Mouse (Mus musculus) embryonic fibroblast, embryonic 13.5 days (primary cell): ENCODE measurements around the gene Tfpt.

Experiments
- CTCF ChIP-seq: IDR thresholded peaks from 2 replicates; pipeline ENCODE4 v1.5.1; 2011; ENCODE audit warnings: mild to moderate bottlenecking, control low read depth, low read length, moderate library complexity, borderline replicate concordance; ENCODE audit not compliant: insufficient read depth
- POLR2A ChIP-seq: IDR thresholded peaks from 2 replicates; pipeline ENCODE4 v1.6.1; 2011; ENCODE audit warnings: low read depth, mild to moderate bottlenecking, control low read depth, low read length, moderate library complexity

- TF ChIP-seq POLR2A = no peak
- TF ChIP-seq CTCF = no peak
These were observed 13.1 kb downstream of the Tfpt start for GRCm38 (mm10) chr7:3616389-3617241.
